Mouse (Mus musculus): ENCODE measurements at regions not wholly inside any gene's neighbourhood (a gene's known extent, or its start where the extent isn't known, plus 50 kb on each side); places are given as distances from the start of the nearest gene placed in this dataset.

GRCm38 (mm10) chr5:33548800-33549199 is 80.6 kb downstream of the Fam53a start:
- TF ChIP-seq CTCF (IDR thresholded peaks at IDR 0.05; ENCODE audit: borderline replicate concordance, insufficient read depth, low read depth, low read length) (no peak), POLR2A (IDR thresholded peaks at IDR 0.05; ENCODE audit: borderline replicate concordance, insufficient read depth, low read length) (no peak)
- Histone ChIP-seq H3K4me3 (replicated peaks; ENCODE audit: insufficient read depth, low read depth, low read length) (no peak overlapping the region), H3K27ac (ENCODE audit: insufficient read depth, low read length) (no peak overlapping the region), H3K4me1 (ENCODE audit: control insufficient read depth, insufficient read depth, low read length) (no peaks in the 10 kb centered on the region), H3K27me3 (ENCODE audit: control insufficient read depth, insufficient read depth, low read length) (no peaks in the 10 kb centered on the region)
- DNase-seq, result no peak
- 74% methylated on average over 2 of the region's 2 CpGs for WGBS

GRCm38 (mm10) chr5:33543372-33543771 is 86.1 kb downstream of the Fam53a start:
- Histone ChIP-seq H3K27me3 (ENCODE audit: control insufficient read depth, insufficient read depth, low read length) (no peaks in the 10 kb centered on the region; the same call in 1 of the 2 replicates), H3K4me1 (ENCODE audit: control insufficient read depth, insufficient read depth, low read length) (no peaks in the 10 kb centered on the region), H3K4me3 (replicated peaks; ENCODE audit: insufficient read depth, low read depth, low read length) (no peak overlapping the region), H3K27ac (ENCODE audit: insufficient read depth, low read length) (no peak overlapping the region)
- DNase-seq, result peak; percentile 23 to 51
- TF ChIP-seq CTCF (IDR thresholded peaks at IDR 0.05; ENCODE audit: borderline replicate concordance, insufficient read depth, low read depth, low read length), result peak; percentile 79
- TF ChIP-seq POLR2A (IDR thresholded peaks at IDR 0.05; ENCODE audit: borderline replicate concordance, insufficient read depth, low read length), result no peak
- 24% methylated on average over 5 of the region's 5 CpGs for WGBS

GRCm38 (mm10) chr5:33542643-33543042 is 86.8 kb downstream of the Fam53a start:
- Histone ChIP-seq H3K4me1 (ENCODE audit: control insufficient read depth, insufficient read depth, low read length) (no peaks in the 10 kb centered on the region), H3K4me3 (replicated peaks; ENCODE audit: insufficient read depth, low read depth, low read length) (no peak overlapping the region), H3K27me3 (ENCODE audit: control insufficient read depth, insufficient read depth, low read length) (no peaks in the 10 kb centered on the region; the same call in 1 of the 2 replicates), H3K27ac (ENCODE audit: insufficient read depth, low read length) (no peak overlapping the region)
- DNase-seq, result no peak
- TF ChIP-seq CTCF (IDR thresholded peaks at IDR 0.05; ENCODE audit: borderline replicate concordance, insufficient read depth, low read depth, low read length), result no peak
- TF ChIP-seq POLR2A (IDR thresholded peaks at IDR 0.05; ENCODE audit: borderline replicate concordance, insufficient read depth, low read length), result no peak
- WGBS, result 77% methylated on average over 3 of the region's 3 CpGs

- peak in 1 of 2 experiments; percentile 41 for DNase-seq
- H3K4me3 ChIP-seq (replicated peaks; ENCODE audit: insufficient read depth, low read depth, low read length), result no peak overlapping the region
- TF ChIP-seq POLR2A (IDR thresholded peaks at IDR 0.05; ENCODE audit: borderline replicate concordance, insufficient read depth, low read length) (no peak), CTCF (IDR thresholded peaks at IDR 0.05; ENCODE audit: borderline replicate concordance, insufficient read depth, low read depth, low read length) (peak; percentile 45; the same call in 1 of the 2 replicates)
- H3K27ac ChIP-seq (ENCODE audit: insufficient read depth, low read length), result no peak overlapping the region
- H3K27me3 ChIP-seq (ENCODE audit: control insufficient read depth, insufficient read depth, low read length), result no peaks in the 10 kb centered on the region; the same call in 1 of the 2 replicates
- H3K4me1 ChIP-seq (ENCODE audit: control insufficient read depth, insufficient read depth, low read length), result no peaks in the 10 kb centered on the region
- WGBS, result 57% methylated on average over 11 of the region's 11 CpGs
Observed at GRCm38 (mm10) chr5:33542000-33542554, 87.4 kb downstream of the Fam53a start.

GRCm38 (mm10) chr5:33540259-33540658 is 89.2 kb downstream of the Fam53a start:
- TF ChIP-seq CTCF (IDR thresholded peaks at IDR 0.05; ENCODE audit: borderline replicate concordance, insufficient read depth, low read depth, low read length) (no peak), POLR2A (IDR thresholded peaks at IDR 0.05; ENCODE audit: borderline replicate concordance, insufficient read depth, low read length) (no peak)
- DNase-seq, result no peak
- Histone ChIP-seq H3K27ac (ENCODE audit: insufficient read depth, low read length) (no peak overlapping the region), H3K4me3 (replicated peaks; ENCODE audit: insufficient read depth, low read depth, low read length) (peak overlapping the region; percentile 40), H3K27me3 (ENCODE audit: control insufficient read depth, insufficient read depth, low read length) (no peaks in the 10 kb centered on the region; the same call in 1 of the 2 replicates), H3K4me1 (ENCODE audit: control insufficient read depth, insufficient read depth, low read length) (no peaks in the 10 kb centered on the region)
- WGBS, result 35% methylated on average over 23 of the region's 23 CpGs

- Histone ChIP-seq H3K27ac (ENCODE audit: insufficient read depth, low read length) (no peak overlapping the region), H3K4me1 (ENCODE audit: control insufficient read depth, insufficient read depth, low read length) (no peaks in the 10 kb centered on the region), H3K4me3 (replicated peaks; ENCODE audit: insufficient read depth, low read depth, low read length) (no peak overlapping the region), H3K27me3 (ENCODE audit: control insufficient read depth, insufficient read depth, low read length) (peaks cover 1% of the 10 kb centered on the region; the same call in 1 of the 2 replicates)
- TF ChIP-seq CTCF (IDR thresholded peaks at IDR 0.05; ENCODE audit: borderline replicate concordance, insufficient read depth, low read depth, low read length), result no peak
- TF ChIP-seq POLR2A (IDR thresholded peaks at IDR 0.05; ENCODE audit: borderline replicate concordance, insufficient read depth, low read length), result no peak
- no peak for DNase-seq
- 47% methylated on average over 8 of the region's 8 CpGs for WGBS
Observed at GRCm38 (mm10) chr5:33537429-33537828, 92.0 kb downstream of the Fam53a start.

GRCm38 (mm10) chr5:33537017-33537416 is 92.4 kb downstream of the Fam53a start:
- Histone ChIP-seq H3K4me1 (ENCODE audit: control insufficient read depth, insufficient read depth, low read length) (no peaks in the 10 kb centered on the region), H3K27ac (ENCODE audit: insufficient read depth, low read length) (no peak overlapping the region), H3K27me3 (ENCODE audit: control insufficient read depth, insufficient read depth, low read length) (peaks cover 1% of the 10 kb centered on the region; the same call in 1 of the 2 replicates), H3K4me3 (replicated peaks; ENCODE audit: insufficient read depth, low read depth, low read length) (no peak overlapping the region)
- no peak for TF ChIP-seq POLR2A (IDR thresholded peaks at IDR 0.05; ENCODE audit: borderline replicate concordance, insufficient read depth, low read length)
- TF ChIP-seq CTCF (IDR thresholded peaks at IDR 0.05; ENCODE audit: borderline replicate concordance, insufficient read depth, low read depth, low read length), result no peak
- no peak for DNase-seq
- WGBS, result 85% methylated on average over 4 of the region's 4 CpGs

- Histone ChIP-seq H3K4me3 (replicated peaks; ENCODE audit: insufficient read depth, low read depth, low read length) (no peak overlapping the region), H3K4me1 (ENCODE audit: control insufficient read depth, insufficient read depth, low read length) (no peaks in the 10 kb centered on the region), H3K27me3 (ENCODE audit: control insufficient read depth, insufficient read depth, low read length) (peaks cover 1% of the 10 kb centered on the region; the same call in 1 of the 2 replicates), H3K27ac (ENCODE audit: insufficient read depth, low read length) (no peak overlapping the region)
- TF ChIP-seq CTCF (IDR thresholded peaks at IDR 0.05; ENCODE audit: borderline replicate concordance, insufficient read depth, low read depth, low read length) (no peak), POLR2A (IDR thresholded peaks at IDR 0.05; ENCODE audit: borderline replicate concordance, insufficient read depth, low read length) (no peak)
- whole genome bisulfite sequencing, result 75% methylated on average over 4 of the region's 4 CpGs
- no peak for DNase-seq
Observed at GRCm38 (mm10) chr5:33536261-33536660, 93.2 kb downstream of the Fam53a start.
